Mouse (Mus musculus) forelimb bud, embryonic 11.5 days (tissue): ENCODE results near the gene Sec24b.

Experiments
- DNase-seq: peaks from one replicate; pipeline ENCODE4 v3.0.0-alpha.2; 2012; ENCODE audit warnings: low read depth, low spot score

Sec24b gene

DNA sequence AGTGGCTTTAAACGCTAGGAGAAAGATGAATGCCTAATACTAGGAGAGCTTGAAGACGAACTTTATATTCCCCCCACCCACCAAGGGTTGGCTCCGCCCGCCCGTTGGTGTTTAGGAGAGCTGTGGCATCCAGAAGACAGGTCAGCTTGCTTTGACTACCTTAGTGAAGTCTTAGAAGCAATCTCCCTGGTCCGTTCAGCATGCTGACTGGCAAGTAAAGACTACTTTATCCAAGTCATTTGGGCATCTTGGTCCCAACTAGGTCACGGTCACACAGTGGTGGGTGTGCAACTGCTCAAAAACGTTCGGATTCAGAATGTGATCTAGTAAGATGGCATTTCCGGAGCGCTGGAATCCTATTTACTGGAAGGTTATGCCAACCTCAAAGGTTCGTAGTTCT, at the start of gene Sec24b:
Sec24b (minus strand) TSS at position 273 of the 400 bp plus-strand sequence.
- DNase-seq = peak; percentile 23

DNA sequence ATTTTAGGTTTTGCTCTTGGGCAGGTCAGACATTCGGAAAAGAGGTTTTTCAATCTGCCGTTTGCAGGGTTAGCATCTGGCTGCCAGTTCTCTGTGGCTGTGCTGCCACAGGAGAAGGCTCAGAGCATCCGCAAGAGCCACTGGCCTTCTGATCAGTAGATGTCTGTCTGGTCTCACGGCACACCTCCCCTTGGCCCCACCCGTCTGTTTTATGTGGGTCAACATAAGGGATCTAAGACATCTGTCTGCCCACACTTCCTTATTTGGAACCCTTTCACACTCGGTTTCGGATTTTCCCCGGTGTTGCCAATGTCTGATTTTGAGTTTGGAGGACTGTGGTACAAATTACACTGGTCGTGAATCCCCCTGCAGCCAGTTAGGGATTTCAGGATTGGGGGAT, 43.1 kb upstream of the Sec24b start:
- no peak for DNase-seq

DNA sequence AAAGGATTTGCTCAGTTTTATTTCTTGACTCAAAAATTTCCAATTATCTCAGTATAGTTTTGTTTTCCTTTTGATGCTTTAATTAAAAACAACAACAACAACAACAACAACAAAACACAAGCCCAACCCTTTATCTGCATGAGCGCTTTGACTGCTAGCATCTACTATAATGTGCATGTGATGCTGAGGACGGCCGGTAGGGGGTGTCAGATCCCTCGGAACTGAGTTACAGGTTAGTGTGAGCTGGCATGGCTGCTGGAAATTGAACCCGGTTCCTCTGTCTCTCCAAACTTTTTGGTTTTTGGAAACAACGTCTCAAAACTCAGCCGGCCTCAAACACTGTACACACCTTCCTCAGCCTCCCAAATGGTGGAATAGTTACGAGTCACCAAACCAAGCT, 42.1 kb upstream of the Sec24b start:
- no peak for DNase-seq

DNA sequence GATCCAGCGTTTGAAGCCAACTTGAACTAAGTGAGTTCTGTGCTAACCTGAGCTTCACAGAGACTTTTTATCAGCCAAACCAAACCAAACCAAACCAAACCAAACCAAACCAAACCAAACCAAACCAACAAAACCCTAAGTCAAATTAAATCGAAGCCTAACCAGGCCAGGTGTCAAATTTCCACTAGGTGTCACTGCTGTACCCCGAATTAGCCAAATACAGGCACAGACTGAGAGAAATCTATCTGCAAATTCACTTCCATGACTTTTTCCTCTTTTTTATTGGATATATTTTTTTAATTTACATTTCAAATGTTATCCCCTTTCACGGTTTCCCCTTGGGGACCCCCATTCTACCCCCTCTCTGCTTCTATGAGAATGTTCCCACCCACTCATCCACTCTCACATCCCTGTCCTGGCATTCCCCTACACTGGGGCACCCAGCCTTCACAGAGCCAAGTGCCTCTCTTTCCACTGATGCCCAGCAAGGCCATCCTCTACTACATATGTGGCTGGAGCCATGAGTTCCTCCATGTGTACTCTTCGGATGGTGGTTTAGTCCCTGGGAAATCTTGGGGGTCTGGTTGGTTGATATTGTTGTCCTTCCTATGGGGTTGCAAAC, 33.9 kb upstream of the Sec24b start:
- DNase-seq = peak; percentile 58

DNA sequence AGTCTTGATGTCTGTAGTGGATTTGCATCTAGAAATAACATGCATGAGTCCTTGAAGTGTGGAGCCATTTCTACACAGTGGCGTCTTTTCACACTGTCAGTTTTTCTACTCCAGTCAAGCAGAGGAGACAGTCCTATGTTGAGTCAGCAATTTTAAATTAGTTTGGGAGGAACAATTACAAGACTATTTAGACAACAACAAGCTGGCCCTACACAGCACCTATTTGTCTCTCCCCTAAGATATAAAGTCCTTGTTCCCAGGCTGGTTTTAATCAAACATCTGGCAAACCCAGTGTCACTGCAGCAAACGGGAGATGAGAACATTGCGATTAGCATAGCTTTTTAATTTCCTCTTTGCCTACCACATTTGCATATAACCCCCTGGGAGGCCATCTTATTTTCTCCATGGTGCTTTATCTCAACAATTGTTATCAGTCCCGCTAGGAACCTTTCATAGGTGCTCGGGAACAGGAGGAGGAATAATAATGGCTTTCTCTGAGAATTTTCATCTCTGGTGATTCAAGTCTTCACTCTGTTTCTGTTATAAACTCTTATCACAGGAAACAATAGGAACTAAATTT, 32.9 kb upstream of the Sec24b start:
- no peak for DNase-seq

DNA sequence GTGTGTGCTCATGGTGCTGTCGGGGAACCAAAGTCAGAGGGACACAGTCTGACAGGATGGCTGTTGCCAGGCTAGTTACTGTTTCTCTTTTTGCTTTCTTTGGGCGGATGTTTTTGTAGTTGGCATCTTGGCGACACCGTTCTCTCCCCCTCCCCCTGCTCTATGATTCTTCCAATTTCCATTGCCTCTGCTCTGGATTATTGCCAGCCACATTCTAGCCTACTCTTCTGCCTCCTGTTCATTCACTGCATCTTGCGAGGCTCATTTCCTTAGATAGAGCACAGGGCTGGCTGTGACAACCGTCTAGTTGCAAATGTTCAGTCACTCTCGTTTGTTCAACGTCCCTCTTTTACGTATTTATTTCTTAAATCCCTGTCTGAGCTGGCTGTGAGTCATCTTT, 29.1 kb upstream of the Sec24b start:
- DNase-seq = no peak

DNA sequence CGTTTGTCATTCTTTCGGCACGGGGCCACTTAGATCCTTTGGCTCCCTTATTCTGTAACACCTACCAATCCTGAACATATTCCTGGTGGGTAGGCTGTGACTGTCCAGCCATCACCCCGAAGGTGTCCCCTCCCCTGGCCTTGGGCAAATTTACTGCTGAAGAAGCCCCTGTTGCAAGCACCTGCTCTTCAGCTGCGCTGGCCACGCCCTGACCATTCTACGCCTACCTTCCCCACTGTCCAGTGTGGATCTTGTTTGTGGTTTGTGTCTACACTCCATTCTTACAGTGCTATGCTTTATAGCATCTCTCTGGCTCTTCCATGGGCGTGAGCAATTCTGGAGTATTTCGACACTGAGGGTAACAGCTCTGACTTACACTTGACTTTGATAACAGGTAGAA, 27.3 kb upstream of the Sec24b start:
- DNase-seq = no peak

DNA sequence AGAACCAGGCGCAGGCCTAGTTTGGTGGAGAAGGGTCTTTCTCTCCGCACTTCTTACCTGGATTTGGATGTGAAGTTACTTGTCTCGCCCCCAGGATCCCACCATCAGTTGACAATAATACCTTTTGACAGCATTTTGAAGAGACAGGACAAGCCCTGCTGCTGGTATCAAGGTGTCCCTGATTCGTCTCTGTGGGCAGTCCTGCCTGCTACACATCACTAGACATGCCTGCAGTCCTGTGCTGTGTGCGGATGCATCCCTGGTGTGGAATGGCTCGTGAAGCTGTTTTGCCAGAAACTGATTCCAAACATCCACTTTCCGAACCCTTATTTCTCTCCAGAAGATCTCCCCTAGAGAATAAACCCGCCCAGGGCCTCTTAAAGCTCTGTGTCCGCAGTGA, 26.1 kb upstream of the Sec24b start:
- DNase-seq = no peak

DNA sequence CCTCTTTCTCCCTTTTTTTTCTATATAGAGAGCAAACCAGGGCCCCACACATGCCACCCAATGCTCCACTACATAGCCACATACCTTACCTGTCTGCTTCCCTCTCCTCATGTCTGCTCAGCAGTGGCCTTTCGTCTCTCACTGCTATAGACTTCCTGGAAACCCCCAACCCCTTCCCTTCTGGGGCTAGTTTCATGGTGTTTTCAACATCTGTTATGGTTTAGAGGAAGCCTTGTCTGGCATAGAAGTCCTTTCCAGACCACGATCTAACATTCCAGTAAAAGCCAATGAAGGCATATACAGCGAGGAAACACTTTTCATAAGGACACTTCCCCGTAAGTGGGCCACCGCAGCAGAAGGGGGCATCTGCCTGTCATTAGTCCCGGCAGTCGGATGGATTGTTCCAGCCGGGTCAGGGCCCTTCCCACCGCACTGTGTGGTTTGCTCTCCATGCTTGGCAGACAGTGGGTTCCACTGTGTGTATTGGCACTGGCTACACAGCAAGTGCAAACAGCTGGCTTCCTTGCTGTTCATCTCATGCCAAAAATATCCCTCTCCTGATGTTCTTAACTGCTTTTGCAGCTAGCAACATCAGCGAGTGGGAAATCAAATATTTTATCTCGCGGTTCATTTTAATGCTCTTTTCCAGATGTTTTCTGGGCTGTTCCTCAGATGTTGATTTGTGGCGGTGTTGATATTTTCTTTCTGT, 25.2 kb upstream of the Sec24b start:
- peak; percentile 71 for DNase-seq

DNA sequence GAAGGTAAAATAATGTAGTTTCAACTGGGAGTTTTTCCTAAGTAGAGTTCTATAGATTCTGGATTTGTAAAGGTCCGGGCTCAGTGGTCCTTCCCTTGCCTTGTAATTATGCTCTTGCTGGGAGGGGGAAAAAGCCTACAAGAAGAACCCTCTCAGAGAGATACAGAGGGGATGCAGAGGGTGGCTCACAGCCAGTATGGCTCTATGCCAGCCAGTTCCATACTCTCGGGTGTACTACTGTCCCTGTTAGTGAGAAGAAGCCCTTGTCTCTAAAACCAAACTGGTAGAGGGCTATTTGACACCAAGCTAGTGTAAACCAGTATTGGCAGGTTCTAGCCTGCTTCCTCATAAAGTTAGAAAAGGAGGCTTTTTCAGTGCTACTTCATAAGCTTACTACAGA, 22.0 kb upstream of the Sec24b start:
- no peak for DNase-seq

DNA sequence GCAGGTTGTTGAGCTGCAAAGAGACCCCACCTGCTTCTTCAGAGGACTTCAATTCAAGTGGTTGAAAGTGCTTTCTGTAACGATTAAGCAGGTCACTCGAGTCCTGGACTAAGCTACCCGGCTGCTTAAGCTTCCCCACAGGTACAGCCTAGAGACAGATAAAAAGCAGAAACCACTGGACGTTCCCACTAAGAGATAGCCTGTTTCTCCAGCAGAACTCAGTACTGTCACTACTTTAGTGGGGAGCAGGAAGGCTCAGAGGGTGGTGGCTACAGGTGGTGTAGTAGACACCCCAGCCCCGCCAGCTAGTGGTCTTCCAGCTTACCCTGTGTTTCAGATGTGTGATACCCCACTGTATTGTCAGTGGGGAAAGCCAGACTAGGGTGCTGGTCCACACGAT, 19.3 kb upstream of the Sec24b start:
- DNase-seq = no peak

DNA sequence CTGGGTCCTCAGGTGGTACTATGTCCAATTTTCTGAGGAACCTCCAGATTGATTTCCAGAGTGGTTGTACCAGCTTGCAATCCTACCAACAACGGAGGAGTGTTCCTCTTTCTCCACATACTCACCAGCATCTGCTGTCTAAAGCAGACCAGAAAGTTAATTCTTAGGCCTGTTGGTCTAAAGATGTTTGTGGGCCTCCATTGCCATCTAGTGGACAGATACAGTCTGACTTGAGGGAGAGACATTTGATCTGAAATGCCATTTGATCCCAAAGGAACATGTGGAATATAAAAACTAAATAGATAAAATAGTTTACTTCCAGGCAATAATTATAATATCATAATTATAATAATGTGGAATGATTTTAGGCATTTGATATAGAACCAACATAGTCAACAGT, 18.4 kb upstream of the Sec24b start:
- peak; percentile 78 for DNase-seq

DNA sequence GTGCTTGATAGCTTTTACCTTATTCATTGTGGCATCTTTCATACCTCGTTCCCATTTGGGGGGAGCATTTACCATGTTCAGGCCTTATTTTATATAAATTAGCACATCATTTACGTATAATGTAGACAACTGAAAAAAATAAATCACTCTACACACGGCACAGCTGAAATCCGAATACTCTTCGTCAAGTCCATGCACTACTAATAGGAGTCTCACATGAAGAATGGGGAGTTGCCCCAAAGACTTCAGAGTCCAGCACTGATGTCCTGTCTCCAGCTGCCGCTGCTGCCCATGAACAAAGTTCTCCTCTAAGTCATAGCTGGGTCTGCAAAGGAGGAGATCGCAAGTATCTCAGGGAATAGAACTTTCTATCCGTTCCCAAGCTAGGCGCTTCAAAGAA, 15.9 kb upstream of the Sec24b start:
- no peak for DNase-seq

DNA sequence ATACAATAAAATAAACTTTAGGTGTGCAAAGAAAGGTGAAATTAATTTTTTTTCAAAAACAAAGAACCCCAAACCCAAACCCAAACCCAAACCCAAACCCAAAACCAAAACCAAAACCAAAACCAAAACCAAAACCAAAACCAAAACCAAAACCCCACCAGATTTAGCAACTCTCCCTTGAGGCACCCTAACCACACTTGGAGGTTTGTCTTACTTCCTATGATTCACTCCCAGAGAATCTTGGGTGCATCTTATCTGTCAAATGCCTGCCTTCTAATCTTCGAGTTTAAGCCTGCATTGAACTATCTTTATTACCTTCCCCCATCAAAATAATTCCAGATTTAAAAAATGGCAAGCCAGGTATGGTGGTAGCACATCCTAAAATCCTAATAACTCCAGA, 14.4 kb upstream of the Sec24b start:
- DNase-seq = no peak

DNA sequence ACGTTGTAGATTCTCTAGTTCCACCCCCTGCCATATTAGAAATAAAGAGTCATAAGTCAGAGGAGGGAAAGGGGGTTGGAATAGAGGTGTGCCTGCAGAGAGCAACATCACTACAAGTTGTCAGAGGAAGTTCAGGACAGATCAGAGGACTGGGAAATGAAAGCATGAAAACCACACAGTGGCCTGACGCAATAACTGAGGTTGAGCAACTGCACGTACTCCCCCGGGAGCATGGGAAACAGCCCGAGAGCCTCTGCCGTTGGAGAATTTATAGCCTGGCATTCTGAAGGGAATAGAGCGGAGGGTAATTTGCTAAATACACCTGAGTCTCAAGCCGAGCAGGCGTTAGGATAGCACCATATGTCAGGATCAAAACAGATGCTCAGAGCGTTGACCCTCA, 11.7 kb upstream of the Sec24b start:
- no peak for DNase-seq

DNA sequence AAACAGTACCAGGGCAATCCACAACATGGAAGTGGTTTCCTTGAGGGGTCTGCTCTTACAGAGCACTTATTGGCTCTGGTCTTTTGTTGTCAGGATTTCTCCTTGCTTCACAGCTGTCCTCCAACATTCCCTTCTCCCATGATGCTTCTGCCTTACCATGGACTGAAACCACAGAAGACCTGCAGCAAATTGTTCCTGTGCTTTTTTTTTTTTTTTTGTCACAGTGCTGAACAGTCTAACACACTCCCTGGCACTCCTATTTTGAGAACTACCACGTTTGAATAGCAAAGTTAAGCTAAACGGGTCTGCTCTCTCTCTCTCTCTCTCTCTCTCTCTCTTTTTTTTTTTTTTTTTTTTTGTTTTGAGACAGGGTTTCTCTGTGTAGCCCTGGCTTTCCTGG, 10.6 kb upstream of the Sec24b start:
- no peak for DNase-seq

DNA sequence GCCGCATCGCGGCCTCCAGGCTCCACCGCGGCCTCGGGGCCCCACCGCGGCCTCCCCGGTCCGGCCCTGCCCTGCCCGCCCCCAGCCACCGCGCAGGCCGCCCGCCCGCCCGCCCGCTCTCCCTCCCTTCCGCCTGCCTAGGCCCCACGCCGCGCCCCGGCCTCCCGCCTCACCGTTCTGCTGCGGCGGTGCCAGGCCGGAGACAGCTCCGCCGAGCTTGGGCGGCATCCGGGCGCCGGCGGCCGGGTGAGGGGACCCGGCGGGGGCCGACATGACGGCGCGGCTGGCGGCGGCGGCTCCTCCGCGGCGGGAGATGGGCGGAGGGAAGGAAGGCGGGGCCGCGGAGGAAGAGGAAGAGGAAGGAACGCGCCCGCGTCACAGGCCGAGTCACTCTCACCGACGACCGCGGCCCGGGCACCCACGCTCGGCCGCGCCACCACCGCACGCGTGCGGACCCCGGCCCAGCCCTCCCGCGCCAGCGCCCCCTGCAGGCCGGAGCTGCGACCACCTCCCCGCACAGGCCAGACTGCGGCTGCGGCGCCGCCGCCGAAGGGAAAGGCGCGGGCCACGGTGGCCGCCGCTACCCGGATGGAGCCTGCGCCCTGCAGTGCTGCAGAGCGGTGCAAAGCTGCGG, 840 bp downstream of the Sec24b start:
- peak; percentile 88 for DNase-seq

DNA sequence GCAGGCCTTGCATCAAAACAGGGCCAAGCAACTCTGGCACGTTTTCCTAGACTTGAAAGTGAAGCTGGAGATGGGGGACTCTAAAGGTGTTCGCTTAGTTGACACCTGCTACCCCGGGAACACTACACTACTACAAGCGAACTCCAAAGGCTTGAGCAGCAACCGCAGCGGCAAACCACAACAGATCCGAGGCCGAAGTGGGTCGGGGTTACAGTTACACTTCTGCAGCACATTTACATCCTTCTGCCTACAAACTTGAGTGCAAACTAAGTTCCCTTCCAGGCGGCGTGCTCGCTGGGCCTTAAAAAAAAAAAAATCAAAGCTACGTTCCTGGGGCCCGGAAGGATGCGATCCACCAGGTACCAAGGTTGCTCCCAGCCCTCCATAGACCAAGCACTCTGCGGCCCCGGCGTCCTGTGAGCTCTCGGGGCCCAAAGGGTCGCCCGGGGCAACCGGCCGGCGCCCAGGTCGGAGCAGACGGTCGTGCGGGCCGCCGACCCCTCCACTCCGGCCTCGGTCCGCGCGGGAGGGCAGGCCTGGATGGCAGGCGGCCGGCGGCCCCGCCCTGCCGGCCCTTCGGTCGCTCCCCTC, 1.5 kb downstream of the Sec24b start:
- DNase-seq = peak; percentile 23

DNA sequence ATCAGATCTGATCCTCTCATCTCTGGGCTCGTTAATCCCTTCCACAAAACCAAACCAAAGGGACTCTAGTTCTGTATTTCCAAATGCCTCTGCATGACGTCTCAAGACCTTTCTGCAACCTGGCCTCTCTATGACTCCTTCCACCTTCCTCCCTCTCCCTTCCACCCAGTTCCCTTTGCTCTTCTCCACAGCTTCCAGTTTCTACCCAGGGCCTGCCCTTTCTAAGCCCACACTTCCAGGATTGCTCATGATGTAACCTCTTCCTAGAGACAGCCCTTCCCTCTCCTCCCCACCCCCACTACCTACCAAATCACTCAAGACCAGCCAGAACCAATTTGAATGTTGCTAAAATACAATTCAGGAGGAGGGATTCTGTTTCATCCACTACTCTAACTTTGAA, 2.9 kb downstream of the Sec24b start:
- no peak for DNase-seq

DNA sequence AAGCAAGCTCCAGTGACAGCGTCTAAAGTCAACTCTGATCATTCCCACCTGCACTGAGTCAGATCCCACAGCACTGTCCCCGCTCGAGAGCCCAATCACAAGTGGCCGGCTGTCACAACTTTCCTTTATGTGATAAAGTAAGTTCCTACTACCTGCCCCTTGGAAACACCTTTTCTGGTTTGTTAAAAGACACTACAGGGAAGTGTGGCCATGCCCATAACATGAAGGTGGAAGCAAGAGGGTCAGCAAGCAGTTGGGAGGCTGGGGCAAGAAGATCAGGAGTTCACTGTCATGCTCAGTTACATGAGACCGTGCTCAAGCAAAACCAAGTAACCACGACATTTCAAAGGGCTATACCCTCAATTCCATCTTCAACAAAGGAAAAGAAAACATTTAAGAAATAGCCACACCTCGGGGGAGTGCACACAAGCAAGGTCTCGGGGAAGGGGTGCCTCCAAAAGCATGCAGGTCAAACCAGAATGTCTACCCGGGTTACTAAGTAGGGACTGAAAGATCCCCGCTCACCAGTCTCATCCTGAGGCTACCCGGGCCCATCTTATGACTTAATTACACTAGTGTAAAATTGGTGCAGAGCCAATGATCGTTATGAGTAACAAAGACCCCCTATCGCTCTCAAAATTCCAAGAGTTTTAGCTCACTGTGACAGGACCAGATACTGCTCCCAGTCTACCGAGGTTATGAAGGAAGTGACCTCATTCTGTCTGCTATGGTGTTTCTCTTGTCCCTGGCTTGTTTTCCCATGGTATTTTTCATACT, 3.6 kb downstream of the Sec24b start:
- no peak for DNase-seq
